Mouse (Mus musculus): ENCODE results near the gene Fam185a.

GRCm38 (mm10) chr5:21513363-21513762 lies 88.6 kb downstream of the Fam185a start:
- TF ChIP-seq GATA1 (IDR thresholded peaks at IDR 0.05; ENCODE audit: borderline replicate concordance, low read length) (no peak), FLI1 (IDR thresholded peaks at IDR 0.05; ENCODE audit: low read length) (no peak)

Measured in megakaryocyte, embryonic 14.5 days (primary cell).